Mouse (Mus musculus) bone marrow macrophage, adult 2 months (primary cell): ENCODE measurements at regions not wholly inside any gene's neighbourhood (a gene's known extent, or its start where the extent isn't known, plus 50 kb on each side); places are given as distances from the start of the nearest gene placed in this dataset.

Experiments used
- CTCF ChIP-seq: IDR thresholded peaks from 2 replicates; pipeline ENCODE4 v1.5.1; 2012; ENCODE audit warnings: low read depth, mild to moderate bottlenecking, low read length, moderate library complexity
- POLR2A ChIP-seq: IDR thresholded peaks from 2 replicates; pipeline ENCODE4 v1.6.1; 2012; ENCODE audit warnings: mild to moderate bottlenecking, low read depth, low read length, borderline replicate concordance

DNA sequence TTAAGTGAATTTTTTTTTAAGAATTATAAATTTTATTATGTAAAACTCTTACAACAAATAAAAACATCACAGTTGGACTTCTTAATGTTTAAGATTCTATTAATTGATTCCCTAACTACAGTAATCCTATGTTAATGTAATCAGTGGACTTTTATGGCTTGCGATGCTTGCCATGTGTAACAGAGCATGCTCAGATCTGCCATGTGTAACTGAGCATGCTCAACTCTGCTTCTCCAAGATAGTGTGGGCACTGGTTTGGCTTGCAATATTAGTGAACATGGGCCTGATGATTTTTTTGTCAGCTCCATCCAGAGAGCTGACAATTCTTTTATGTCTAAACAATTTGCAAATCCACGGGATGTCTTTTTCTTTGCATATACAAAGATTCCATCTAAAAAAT lies 66.4 kb upstream of the Tas2r119 start:
- TF ChIP-seq POLR2A, result no peak
- TF ChIP-seq CTCF, result no peak
